Mouse (Mus musculus): ENCODE results near the gene Hist1h1c.
"Not testable (repeated sequence)": the region's sequence is repeated elsewhere in the genome, so short reads cannot be mapped to it uniquely, and the experiment has no call there.

Hist1h1c gene

DNA sequence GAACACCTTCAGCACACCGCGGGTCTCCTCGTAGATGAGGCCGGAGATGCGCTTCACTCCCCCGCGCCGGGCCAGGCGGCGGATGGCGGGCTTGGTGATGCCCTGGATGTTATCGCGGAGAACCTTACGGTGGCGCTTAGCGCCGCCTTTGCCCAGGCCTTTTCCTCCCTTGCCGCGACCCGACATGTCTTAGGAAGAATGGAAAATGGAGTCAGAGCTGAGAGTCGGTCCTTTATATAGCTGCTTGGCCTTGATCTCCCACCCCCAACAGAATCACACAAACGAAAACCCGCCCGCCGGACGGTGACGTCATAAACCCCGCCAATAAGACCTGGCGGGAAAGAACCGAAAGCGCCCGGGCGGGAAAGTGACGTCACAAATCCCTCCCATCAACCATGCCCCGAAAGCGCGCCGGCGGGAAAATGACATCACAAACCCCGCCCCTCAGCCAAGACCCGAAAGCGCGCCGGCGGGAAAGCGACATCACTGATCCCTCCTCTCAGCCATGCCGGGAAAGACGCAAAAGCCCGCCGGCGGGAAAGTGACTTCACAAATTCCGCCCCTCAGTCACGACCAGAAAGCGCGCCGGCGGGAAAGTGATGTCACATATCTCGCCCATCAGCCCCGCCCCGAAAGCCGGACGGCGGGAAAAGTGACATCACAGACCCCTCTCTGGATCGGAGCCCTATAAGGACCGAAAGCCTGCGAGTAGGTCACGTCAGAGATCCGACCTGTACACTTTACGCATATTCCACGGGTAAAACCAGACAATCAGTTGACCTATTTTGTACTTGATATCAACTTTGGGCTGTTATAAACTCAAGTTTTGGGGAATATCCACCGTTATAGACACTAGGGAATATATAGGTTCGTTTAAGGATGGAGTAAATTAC, 22.6 kb downstream of the Hist1h1c start, which contains the start of gene Hist1h4a:
TSS of gene Hist1h4a (minus strand) at position 259 of the 893 bp plus-strand sequence.
- peak; percentile 98 to 99 for DNase-seq (ENCODE audit: low spot score in 2 of 2)

- peak; percentile 49 to 56 for DNase-seq (ENCODE audit: low spot score in 2 of 2)
Measured at GRCm38 (mm10) chr13:23761871-23762821, 23.5 kb downstream of the Hist1h1c start, which contains the start of gene Hist1h3a. Gene Hist1h3a, minus strand, starts transcription at chr13:23762386.

GRCm38 (mm10) chr13:23763242-23763585, 24.6 kb downstream of the Hist1h1c start:
- DNase-seq (ENCODE audit: low spot score in 2 of 2) = no peak

DNA sequence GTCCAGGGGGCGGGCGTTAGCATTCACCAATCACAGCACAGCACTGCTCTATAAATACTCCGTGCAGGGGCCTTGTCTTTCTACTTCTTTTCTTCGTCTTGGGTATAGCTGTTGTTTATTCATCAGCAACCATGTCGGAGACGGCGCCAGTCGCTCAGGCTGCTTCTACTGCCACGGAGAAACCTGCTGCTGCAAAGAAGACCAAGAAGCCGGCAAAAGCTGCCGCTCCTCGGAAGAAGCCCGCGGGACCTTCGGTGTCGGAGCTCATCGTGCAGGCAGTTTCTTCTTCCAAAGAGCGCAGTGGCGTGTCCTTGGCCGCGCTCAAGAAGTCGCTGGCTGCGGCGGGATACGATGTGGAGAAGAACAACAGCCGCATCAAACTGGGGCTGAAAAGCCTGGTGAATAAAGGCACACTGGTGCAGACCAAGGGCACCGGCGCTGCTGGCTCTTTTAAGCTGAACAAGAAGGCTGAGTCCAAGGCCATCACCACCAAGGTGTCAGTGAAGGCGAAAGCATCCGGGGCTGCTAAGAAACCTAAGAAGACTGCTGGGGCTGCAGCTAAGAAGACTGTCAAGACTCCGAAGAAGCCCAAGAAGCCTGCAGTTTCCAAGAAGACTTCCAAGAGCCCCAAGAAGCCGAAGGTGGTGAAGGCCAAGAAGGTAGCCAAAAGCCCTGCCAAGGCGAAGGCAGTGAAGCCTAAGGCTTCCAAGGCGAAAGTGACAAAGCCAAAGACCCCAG, 25.1 kb downstream of the Hist1h1c start, which contains the start of gene Hist1h1a:
TSS of gene Hist1h1a (plus strand) at position 81 of the 738 bp plus-strand sequence.
- peak; percentile 77 to 78 for DNase-seq (ENCODE audit: low spot score in 2 of 2)

DNA sequence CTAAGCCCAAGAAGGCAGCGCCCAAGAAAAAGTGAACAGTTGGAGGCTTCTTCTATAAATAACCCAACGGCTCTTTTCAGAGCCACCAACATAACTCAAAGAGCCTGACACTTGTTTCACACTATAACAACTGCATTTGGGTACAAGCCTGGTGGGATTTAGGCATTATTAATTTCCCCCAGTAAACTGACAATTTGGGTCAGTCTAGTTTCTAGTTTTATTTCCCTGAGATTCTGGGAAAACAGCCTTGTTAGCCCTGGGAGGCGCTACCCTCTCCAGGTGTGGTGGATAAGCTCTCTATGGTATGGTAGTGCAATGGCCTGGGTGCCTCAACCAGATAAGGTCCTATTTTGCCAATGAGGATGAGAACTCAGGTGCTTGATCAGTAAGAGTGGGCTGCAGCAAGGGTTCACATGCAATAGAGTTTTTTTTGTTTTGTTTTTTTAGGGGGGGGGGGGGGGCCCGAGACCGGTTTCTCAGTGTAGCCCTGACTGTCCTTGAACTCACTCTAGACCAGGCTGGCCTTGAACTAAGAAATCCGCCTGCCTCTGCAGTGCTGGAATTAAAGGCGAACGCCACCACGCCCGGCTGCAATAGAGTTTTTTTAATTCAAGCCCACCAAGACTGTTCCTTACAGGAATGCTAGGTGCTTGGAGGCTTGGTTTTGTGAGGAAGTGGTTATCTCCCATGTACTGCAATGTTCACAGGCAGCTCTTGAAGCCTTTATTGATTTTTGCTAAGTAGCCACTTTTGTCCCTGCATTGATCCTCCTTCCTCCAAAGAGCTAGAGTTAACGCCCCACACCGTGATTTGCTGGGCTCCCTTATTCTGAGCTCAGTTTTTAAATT, 25.9 kb downstream of the Hist1h1c start:
- no peak for DNase-seq (ENCODE audit: low spot score in 2 of 2)

- no peak for DNase-seq (ENCODE audit: low spot score in 2 of 2)
Measured at GRCm38 (mm10) chr13:23765172-23765513, 26.5 kb downstream of the Hist1h1c start.

DNA sequence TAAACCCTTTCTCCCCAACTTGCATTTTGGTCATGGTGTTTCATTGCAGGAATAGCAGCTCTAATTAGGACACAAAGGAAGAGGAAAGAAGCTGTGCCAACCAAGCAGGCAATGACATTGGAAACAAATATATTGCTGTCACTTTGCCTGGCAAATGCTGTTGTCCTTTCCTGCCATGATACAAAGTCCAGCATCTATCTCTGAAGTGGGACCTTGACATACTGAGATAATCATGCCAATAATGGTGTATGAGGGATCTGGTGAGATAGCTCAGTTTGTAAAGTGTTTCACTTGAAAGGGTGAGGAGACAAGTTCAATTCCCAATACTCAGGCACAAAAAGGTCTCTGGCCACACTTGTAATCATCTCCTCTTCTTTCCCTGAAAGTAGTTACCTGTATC, 28.2 kb downstream of the Hist1h1c start:
- no peak for DNase-seq (ENCODE audit: low spot score in 2 of 2)

DNA sequence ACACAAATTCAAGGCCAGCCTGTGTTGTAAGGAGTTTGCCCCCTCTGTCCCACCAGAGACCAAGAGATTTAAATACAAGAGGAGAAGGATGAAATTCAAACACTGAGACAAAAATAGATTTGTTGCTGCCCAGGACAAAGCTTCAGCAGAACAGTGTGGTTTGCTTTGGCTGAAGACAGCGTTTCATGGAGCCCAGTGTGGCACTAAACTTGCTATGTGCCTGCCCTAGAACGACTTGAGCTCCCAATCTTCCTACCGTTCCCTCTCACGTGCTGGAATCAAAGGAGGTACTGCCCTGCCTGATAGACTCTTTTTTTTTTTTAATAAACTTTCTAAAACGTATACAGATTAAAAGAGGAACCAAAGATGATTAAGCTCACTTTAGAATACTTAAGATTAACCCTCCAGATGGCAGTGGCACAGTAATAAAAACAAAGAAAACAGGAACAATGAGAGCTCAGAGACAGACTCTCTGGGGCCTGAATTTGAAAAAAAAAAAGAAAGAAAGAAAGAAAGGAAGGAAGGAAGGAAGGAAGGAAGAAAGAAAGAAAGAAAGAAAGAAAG, 30.3 kb downstream of the Hist1h1c start:
- DNase-seq (ENCODE audit: low spot score in 2 of 2) = no peak

GRCm38 (mm10) chr13:23769613-23770012, 31.0 kb downstream of the Hist1h1c start, which contains the start of gene Trim38:
Gene Trim38, plus strand, starts transcription at chr13:23769913.
- not testable (repeated sequence) for DNase-seq (ENCODE audit: low spot score in 2 of 2)

GRCm38 (mm10) chr13:23772561-23773313, 34.1 kb downstream of the Hist1h1c start:
- peak in 1 of 2 experiments; percentile 43 for DNase-seq (ENCODE audit: low spot score in 2 of 2)

DNA sequence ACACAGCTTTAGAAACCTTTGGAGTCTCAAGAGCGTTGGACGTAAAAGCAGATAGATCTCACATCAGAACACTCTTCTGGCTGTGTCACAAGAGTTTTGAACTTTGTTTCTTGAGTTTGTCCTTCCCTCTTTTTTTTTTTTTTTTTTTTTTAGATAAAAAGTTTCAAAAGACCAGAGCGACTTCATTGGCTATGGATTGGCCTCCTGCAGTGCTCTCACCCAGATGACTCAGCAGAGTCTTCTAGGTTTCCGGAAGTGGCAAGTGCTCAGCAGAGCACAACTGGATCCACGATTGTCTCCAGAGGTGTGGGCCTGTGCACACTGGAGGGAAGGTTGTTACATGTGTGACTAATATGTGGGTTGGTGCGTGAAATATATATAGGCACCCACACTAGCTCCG, 39.7 kb downstream of the Hist1h1c start:
- DNase-seq (ENCODE audit: low spot score in 2 of 2) = no peak

- DNase-seq (ENCODE audit: low spot score in 2 of 2) = no peak
Measured at GRCm38 (mm10) chr13:23779025-23779424, 40.4 kb downstream of the Hist1h1c start.
